Mouse (Mus musculus) T-helper 17 cell (primary cell): ENCODE results near the gene Slc27a5.

ENCODE experiments used
- in situ Hi-C, 2 experiments: fragments of 300-600 bp; cut with MboI, MseI; formaldehyde crosslinking; loops; 1 replicate in 1 of 2; 2 replicates in 1 of 2; pipeline ENCODE4 v1.15.1; 2025; ENCODE audit warnings: high pct_unique_total_duplicates in 2 of 2

Gene Slc27a5

GRCm38 (mm10) chr7:12986906-12987305 lies 11.1 kb downstream of the Slc27a5 start:
- in situ Hi-C loops = no loop called here

DNA sequence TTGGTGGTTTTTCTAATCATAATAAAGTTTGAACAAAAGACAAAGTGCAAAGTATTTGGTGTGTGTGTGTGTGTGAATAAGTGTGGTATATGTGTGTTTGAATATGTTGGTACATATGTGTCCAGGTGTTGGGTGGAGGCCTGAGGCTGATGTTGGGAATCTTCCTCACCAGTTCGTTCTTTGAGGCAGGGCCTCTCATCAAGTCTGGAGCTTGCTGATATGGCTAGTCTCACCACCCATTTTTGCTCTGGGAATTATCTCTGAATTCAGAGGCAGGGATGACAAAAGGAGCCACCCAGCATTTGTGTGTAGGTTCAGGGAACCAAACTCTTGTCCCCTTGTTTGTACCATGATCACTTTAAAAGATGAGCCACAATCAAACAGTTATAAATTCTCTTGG lies 12.3 kb downstream of the Slc27a5 start:
- in situ Hi-C loops = no loop called here

DNA sequence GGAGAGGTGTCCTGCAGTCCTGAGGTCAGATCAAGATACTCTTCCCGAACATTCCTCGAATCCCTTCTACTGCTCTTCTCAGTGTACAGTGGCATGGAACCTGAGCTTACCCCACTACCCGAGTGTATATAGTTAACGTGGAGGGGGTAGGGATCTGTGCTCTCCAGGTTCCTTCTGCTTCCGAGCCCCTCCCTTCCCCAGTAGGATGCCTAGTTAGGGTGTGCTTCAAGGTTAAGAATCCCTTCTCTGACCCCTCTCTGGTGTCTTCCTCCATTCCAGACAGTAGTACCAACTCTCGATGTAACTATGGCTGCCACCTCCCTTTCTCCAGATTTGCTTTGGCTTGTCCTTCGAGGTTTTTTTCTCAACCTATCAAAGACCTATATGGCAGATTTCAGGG lies 17.7 kb downstream of the Slc27a5 start:
- in situ Hi-C loops = no loop called here

- in situ Hi-C loops = no loop called here
Observed at GRCm38 (mm10) chr7:12979776-12980175, 18.2 kb downstream of the Slc27a5 start.

DNA sequence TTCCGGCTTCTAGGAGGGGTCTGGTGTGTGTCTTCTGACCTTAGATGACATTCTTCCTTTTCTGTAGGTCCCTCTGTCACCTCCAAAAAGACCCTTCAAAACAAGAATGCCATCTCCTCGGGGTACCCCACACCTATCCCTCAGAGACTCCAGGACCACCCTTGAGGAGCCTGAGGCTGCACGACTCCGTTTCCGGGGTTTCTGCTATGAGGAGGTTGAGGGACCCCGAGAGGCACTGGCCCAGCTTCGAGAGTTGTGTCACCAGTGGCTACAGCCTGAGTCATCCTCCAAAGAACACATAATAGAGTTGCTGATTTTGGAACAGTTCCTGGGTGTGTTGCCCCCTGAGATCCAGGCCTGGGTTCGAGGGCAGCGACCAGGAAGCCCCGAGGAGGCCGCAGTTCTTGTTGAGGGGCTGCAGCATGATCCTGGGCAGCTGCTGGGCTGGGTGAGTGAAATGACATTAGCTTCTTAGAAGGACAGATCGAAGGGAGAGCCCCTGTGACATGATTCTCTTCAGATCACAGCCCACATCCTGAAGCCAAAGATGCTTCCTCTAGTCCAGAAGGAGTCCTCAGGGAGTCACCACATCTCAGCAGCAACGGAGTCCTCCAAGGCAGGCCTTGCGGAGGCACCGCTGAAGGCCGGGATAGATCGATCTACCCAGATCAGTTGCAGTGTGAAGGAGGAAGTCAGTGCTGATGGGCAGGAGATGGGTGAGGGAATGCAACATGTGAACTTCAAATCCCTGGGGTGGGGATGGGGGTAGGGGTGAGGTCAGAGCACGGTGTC lies 18.9 kb downstream of the Slc27a5 start:
- in situ Hi-C loops = no loop called here

DNA sequence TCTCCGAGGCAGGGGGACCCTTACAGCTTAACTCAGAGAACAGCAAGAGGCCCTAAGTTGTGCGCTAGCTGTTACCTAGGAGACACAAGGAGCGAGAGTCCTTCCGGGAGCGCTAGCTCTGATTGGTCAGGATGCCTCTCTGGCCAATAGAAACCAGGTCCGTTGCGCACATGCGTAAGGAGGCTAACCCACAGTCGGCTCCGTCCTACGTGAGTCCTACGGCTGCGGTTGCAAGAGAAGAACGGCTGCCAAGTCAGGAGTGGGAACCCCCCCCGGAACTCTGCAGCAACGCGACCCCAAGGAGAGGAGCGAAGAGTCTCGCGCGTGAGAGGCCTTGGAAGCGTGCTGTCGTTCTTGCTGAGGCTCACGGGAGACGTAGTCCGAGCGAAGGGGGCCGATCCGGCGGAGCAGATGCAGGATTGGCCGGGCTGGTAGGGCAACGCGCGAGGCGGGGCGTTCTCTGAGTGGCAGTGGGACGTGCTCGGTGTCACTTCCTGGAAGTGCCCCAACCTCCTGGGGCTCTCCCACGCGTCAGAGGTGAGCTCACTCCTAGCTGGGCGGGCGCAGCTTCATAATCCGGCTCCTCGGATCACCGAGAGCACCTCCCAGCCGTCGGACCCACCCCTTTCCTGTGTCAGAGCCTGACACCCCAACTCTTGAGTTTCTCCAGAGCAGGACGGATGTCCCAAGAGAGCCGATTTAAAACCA lies 20.2 kb downstream of the Slc27a5 start, which contains the start of gene Zfp446:
Gene Zfp446, plus strand, starts transcription at position 167 of the 708 bp plus-strand sequence.
- in situ Hi-C loops = no loop called here

GRCm38 (mm10) chr7:12970906-12971305 lies 27.1 kb downstream of the Slc27a5 start:
- in situ Hi-C loops = no loop called here

DNA sequence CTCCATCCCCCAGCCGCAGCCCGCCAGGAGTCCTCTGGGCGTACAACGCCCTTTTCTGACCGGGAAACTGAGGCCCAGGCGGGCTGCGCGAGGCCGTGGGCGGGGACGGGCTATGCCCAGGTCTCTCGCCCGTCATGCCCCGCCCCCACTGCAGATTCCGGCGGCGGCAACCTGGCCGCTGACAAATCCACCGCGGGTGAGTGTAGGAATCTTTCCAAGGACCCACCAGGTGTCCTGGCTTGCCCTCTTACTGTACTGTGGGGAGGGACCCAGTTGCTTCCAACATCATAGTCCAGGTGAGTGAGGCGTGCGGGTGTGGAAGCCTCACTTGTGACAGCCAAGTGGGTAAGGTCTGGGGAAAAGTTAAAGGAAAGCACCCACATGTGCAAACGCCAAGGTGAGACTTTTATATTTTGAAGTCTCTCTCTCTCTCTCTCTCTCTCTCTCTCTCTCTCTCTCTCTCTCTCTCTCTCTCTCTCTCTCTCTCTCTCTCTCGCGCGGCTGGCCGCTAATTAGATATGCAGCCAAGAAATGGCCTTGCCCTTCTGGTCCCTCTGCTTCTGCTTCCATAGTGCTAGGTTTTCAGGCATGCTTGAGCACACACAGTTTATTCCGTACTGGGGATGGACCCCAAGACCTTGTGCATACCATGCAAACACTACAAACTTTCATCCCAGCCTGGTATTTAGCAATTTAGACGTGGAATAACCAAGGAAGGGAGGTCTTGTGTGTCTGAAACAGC lies 31.7 kb downstream of the Slc27a5 start:
- in situ Hi-C loops = no loop called here

DNA sequence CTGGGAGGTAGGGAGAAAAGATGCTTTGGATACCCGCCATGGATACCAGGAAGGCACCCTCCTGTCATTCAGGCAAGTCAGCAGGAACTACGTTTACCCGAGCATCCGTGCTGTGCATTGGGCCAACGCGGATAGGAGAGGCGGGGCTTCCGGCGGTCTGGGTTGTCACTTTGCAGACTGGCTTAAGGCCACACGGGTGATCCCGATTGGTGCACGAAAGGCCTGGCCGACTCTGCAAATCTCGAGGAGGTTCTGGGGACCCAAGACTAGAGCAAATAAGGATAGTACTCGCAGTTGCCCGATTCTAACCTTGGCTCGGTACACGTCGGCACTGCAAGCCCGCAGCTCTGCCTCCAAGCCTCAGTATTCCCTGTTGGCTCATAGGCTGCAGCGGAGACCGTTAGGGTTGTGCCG lies 32.3 kb downstream of the Slc27a5 start, which contains the start of gene Zfp324:
Gene Zfp324, plus strand, starts transcription at position 161 of the 414 bp plus-strand sequence.
- in situ Hi-C loops = no loop called here

DNA sequence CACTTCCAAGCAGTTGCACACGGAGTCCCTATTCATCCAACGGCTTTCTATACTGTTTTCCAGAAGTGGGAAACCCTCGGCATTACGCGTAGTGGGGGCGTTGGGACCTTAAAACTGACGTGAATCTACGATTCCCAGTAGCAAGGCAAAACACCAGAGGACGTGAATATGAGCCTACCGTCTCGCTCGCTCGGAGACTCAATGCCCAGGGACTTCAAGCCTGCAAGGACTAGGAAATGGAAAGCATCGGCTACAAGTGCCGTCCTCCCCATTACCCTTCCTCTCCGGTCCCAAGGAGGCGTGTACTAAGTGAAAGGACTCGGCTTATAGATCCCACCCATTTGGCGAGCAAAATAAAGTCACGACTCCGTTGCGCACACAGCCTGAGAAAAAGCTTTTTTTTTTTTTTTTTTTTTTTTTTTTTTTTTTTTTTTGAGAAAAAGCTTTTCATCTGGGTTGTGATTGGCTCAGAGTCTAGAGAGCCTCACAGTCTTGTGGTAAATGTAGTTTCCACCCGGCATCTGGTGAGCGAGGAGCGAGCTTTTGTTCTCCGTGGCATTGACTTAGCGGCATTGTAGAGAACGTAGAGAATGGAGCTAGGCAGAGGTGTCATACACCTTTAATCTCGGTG lies 36.4 kb downstream of the Slc27a5 start:
- in situ Hi-C loops = no loop called here

DNA sequence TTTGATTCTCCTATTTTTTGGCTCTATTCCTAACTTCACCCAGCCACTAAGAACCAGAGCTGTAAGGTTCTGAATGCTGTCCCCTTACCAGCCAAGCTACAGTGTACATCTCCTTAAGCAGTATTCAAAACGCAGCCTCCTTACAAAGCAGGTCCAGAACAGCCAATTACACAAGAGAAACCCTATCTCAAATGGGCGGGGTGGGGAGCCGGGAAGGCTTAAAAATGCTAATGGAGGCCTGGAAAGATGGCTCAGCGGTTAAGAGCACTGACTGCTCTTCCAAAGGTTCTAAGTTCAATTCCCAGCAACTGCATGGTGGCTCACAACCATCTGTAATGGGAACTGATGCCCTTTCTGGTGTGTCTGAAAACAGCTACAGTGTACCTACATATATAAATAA lies 38.3 kb downstream of the Slc27a5 start:
- in situ Hi-C loops = no loop called here

- in situ Hi-C loops = no loop called here
Observed at GRCm38 (mm10) chr7:12958948-12959347, 39.0 kb downstream of the Slc27a5 start.

DNA sequence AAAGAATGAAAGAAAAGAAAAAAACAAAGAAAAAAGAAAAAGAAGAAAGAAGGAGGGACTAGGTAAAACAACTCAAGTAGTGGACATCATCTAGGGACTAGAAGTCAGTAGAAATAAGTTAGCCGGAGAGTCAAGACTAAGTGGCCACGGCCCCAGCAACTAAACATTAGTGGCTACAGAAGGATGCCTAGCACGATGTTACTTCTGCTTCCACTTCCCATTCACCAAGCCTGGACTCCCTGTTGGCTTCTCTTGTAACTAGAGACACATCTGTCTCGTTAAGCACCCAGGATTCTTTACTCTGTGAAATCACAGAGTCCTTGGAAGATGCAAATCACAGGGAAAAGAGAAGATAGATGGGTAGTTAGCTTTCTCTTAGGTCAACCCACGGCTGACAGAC lies 40.5 kb downstream of the Slc27a5 start:
- in situ Hi-C loops = no loop called here

- in situ Hi-C loops = loop anchor here in 1 of 2 experiments (5.0 kb wide), 1 partner anchor 52 kb away; no protein-coding TSS in a partner anchor
Observed at GRCm38 (mm10) chr7:12954896-12955295, 43.1 kb downstream of the Slc27a5 start.

- in situ Hi-C loops = loop anchor here in 1 of 2 experiments (5.0 kb wide), 1 partner anchor 57 kb away; no protein-coding TSS in a partner anchor
Observed at GRCm38 (mm10) chr7:12949872-12950229, 48.1 kb downstream of the Slc27a5 start.

DNA sequence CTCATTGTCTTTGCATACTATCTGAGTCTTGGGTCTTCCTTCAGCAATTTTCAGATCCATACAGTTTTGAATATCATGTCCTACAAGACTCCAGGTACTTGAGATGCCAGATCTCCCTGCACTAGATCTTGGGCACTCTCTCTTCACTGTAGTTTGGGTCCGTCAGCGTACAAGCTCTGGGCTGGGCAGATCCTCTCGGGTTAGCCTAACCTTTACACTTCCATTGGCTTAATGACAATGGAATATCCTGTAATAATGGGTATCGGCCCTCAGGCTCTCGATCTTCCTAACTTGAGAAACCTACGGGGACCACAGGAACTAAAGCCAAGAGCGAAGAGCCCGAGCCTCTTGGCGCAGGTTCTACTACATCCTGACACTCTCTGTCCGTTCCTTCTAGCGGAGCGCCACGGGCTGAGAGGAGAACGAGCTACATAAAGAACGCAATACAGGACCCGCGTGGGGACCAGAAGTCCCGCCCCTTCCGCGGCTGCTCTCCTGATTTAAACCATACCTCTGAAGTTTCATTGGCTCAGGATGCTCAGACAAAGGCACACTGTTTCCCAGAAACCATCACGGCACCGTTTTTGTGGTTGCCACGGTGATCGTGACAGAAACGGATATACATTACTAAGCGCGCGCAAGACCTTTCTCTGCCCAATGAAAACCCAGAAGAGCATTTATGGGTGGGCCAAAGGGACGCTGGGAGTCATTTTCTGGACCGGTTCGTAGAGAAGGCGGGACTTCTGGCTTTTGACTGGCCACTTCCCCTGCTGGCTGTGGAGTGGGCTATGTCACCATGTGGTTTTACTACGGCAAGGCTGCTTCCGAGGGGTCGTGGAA lies 48.7 kb downstream of the Slc27a5 start:
- in situ Hi-C loops = no loop called here

DNA sequence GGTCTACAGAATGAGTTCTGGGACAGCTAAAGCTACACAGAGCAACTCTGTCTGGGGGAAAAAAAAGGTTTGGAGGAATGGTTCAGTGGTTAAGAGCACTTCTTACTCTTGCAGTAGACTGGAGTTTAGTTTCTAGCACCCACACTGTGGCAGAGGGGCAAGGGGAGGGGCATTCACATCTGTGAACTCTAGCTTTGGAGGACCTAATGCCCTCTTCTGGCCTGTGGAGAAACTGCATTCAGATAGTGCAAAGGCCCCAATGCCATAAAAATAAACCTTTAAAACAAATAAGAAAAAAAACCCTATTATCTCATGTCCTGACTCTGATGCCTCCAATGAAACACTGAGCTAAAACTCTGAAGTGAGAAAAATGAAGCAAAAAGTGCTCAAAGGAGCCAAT lies 54.5 kb downstream of the Slc27a5 start:
- in situ Hi-C loops = loop anchor here in 1 of 2 experiments (5.0 kb wide), 1 partner anchor 64 kb away; no protein-coding TSS in a partner anchor

DNA sequence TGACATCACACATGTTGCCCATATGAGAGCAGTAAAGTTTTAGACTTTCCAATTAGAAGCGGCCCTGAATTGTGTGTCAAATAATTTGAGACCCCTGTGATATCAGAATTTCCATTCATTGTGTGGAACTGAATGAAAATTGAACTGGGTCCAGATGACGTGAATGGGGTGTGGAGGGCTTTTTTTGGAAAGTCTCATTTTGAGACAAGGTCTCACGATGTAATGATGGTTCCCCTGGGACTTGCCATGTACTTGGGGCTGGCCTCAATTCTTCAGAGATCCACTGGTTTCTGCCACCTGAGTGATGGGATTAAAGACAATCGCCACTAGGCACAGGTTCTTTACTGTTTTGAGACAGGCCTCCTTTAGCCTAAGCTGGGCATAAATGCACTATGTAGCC lies 57.4 kb downstream of the Slc27a5 start:
- in situ Hi-C loops = loop anchor here in 1 of 2 experiments (5.0 kb wide), 1 partner anchor 67 kb away; no protein-coding TSS in a partner anchor
